Mouse (Mus musculus): ENCODE measurements at regions not wholly inside any gene's neighbourhood (a gene's known extent, or its start where the extent isn't known, plus 50 kb on each side); places are given as distances from the start of the nearest gene placed in this dataset.

DNA sequence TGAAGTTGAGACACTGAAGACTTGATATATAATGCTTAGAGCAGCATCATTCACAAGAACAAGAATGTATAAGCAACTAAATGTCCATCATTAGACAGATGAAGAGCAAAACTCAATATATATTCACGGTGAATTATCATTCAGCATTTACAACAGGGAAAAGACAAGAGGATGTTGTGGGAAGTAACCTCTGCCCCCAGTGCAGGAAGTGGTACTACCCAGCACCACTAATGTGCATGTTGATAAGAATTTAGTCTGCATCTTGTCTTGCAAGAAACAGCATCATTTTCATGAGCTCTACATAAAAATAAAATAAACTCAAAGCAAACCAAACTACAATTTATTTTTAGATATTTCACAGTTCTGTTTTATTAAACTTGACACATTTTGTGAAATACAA lies 359.8 kb upstream of the Epha7 start:
- DNase-seq (ENCODE audit: low spot score) (no peak), ATAC-seq (ENCODE audit: low FRiP score) (no peak)
- H3K9me3 ChIP-seq (ENCODE audit: control insufficient read depth, low read length): no peaks in the 10 kb centered on the region
- H3K36me3 ChIP-seq (ENCODE audit: control insufficient read depth, insufficient read depth, low read length): no peaks in the 10 kb centered on the region
- no peaks in the 10 kb centered on the region for H3K4me1 ChIP-seq (replicated peaks; ENCODE audit: control insufficient read depth, insufficient read depth, low read length)
- H3K4me2 ChIP-seq (replicated peaks; ENCODE audit: low read depth, low read length): no peak overlapping the region
- H3K9ac ChIP-seq (ENCODE audit: low read depth, low read length): no peak overlapping the region
- WGBS: 87% methylated on average over 1 of the region's 1 CpGs
- no peaks in the 10 kb centered on the region for H3K27me3 ChIP-seq (ENCODE audit: control insufficient read depth, insufficient read depth, low read length)
- no peak overlapping the region for H3K4me3 ChIP-seq (ENCODE audit: low read depth, low read length)
- no peak overlapping the region for H3K27ac ChIP-seq (ENCODE audit: low read depth, low read length)

- Histone ChIP-seq H3K36me3 (ENCODE audit: control insufficient read depth, insufficient read depth, low read length) (no peaks in the 10 kb centered on the region), H3K4me3 (ENCODE audit: low read depth, low read length) (no peak overlapping the region), H3K4me1 (replicated peaks; ENCODE audit: control insufficient read depth, insufficient read depth, low read length) (no peaks in the 10 kb centered on the region), H3K4me2 (replicated peaks; ENCODE audit: low read depth, low read length) (no peak overlapping the region), H3K9me3 (ENCODE audit: control insufficient read depth, low read length) (no peaks in the 10 kb centered on the region), H3K27me3 (ENCODE audit: control insufficient read depth, insufficient read depth, low read length) (no peaks in the 10 kb centered on the region), H3K27ac (ENCODE audit: low read depth, low read length) (no peak overlapping the region), H3K9ac (ENCODE audit: low read depth, low read length) (no peak overlapping the region)
- no peak for DNase-seq (ENCODE audit: low spot score)
- WGBS: 65% methylated on average over 2 of the region's 2 CpGs
- ATAC-seq (ENCODE audit: low FRiP score): no peak
Observed at GRCm38 (mm10) chr4:28456312-28456711, 356.6 kb upstream of the Epha7 start.
